Mouse (Mus musculus) cerebellum, adult 18-20 months (tissue): ENCODE data around the gene Olfr135.

Experiments used
- DNase-seq, 2 experiments: peaks; one replicate each; pipeline ENCODE4 v3.0.0; 2021

Olfr135 gene

GRCm38 (mm10) chr17:38204035-38204434 is at the start of gene Olfr135:
Gene Olfr135, plus strand, starts transcription at chr17:38204335.
- no peak for DNase-seq

GRCm38 (mm10) chr17:38171088-38171487 is 33.0 kb upstream of the Olfr135 start, which contains the start of gene Olfr134:
Gene Olfr134, plus strand, starts transcription at chr17:38171388.
- DNase-seq, result no peak
